Mouse (Mus musculus): ENCODE data around the gene Micall1. TPM values are rescaled to one million over a fixed set of nuclear protein-coding genes. Genes with fewer than 3 reads are reported as not detected.

Gene Micall1
- total RNA-seq, 4 experiments from 2014 or later, result 36.0 to 40.9 (median 38.3) TPM

DNA sequence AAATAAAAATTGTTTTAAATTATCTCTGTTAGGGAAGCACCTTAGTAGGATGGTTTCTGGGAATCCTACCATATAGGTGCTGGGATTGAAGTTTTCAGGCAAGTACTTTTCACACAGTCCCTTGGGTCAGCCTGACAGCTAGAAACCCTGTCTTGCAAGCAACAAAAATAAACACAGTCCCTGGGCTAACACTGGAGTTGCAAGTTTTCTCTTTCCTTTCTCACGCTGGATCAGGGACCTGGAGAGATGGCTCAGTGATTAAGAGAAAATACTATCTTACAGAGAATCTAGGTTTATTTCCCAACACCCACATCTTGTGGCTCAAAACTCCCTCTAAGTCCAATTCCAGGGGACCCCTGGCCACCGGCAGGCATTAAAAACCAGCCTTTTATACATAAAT, 11.6 kb upstream of the Micall1 start:
- DNase-seq (ENCODE audit: low spot score in 2 of 2), result no peak

- peak; percentile 70 to 76 for DNase-seq (ENCODE audit: low spot score in 2 of 2)
Observed at GRCm38 (mm10) chr15:79097611-79098025, 11.1 kb upstream of the Micall1 start.

GRCm38 (mm10) chr15:79098220-79098619, 10.5 kb upstream of the Micall1 start:
- no peak for DNase-seq (ENCODE audit: low spot score in 2 of 2)

DNA sequence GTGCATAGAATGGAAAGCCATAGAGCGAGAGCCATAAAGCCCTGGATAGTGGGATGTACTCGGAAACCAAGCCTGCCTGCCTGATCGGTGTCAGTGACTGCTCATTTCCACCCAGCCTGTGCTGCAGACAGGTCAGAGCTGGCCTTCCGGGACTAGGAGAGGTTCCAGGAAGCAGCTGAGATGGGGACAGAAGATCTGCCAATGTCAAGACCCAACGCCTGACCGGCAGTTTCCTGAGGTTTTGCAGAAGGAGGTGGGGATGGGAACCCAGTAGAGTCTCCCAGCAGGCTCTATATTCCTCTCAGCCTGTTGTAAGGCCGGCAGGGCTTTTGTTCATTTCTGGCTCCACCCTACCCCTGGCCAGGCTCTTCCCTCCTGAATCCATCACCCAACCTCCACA, 9.8 kb upstream of the Micall1 start:
- no peak for DNase-seq (ENCODE audit: low spot score in 2 of 2)

GRCm38 (mm10) chr15:79099456-79099855, 9.2 kb upstream of the Micall1 start:
- DNase-seq (ENCODE audit: low spot score in 2 of 2), result no peak

DNA sequence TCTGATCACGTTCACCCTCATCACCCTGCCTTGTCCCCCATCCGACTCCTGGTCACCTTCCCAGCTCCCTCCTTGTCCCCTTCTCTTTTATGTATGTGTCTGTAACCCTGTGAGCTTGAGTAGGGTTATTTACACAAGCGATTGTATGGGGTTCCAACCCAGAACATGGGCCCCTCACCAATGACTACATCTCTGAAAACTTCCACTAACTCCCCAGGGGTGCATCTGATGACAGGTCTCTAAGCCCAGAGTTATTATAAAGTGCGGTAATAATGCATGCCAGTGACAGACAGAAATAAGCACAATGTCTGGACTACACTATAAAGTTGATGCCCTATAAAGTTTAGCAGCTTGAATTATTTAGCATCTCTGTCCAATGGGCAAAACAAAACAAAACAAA, 8.3 kb upstream of the Micall1 start:
- no peak for DNase-seq (ENCODE audit: low spot score in 2 of 2)

GRCm38 (mm10) chr15:79101531-79101930, 7.2 kb upstream of the Micall1 start:
- no peak for DNase-seq (ENCODE audit: low spot score in 2 of 2)

DNA sequence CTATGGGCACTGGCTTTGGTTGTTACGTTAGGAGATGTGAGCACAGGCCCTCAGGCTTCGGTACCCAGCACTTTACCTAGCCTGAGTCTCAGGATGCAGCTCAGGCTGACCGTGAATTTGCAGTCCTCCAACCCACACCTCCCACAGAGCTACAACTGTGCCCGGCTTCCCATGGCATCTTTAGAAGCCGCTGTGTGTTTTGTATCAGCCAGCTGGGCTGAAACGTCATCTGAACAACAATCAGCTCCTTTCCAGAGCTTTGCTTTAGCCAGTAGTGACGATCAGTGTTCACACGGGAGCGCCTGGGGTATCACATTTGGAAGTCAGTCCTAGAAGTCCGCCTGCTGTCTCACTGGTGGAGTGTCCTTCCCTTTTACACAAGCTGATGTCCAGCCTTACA, 5.4 kb upstream of the Micall1 start:
- no peak for DNase-seq (ENCODE audit: low spot score in 2 of 2)

GRCm38 (mm10) chr15:79105804-79106203, 2.9 kb upstream of the Micall1 start:
- DNase-seq (ENCODE audit: low spot score in 2 of 2), result no peak

DNA sequence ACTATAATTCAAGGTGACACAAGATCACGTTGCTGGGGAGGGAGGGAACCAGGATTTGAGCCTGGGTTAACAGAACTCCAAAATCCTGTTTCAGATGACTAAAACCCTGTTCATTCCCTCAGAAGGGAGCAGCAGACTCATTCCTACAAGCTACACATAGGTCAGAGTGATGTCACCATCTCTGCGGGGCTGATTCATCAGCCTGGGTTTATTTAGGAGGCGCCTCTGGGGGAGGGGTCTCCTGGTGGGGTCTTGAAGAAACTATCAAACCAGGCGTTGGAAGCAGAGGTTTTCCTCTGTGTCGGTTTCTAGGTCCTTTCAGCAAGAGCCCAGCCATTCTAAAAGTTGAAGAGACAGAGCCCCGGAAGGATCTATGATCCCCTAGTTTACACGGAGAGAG, 732 bp upstream of the Micall1 start:
- no peak for DNase-seq (ENCODE audit: low spot score in 2 of 2)

- no peak for DNase-seq (ENCODE audit: low spot score in 2 of 2)
Observed at GRCm38 (mm10) chr15:79109321-79109934, 730 bp downstream of the Micall1 start.

DNA sequence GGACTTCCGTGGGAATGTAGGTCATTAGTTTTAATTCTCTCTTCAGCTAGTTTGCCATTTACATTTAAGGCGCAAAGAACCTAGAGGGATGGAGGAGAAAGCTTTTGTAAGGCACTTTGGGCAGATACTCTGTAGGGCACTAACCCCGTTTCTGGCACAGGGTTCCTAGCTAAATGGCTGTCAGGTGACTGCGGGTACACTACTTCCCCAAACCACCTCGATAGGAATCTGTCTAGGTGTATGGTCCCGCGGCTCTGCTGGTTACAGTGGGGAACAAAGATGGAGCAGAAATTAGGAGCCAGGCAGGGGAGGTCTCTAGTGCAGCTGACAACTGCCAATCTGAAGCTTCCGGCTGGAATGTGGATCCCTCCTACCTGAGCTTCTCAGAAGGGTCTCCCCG, 1.3 kb downstream of the Micall1 start:
- DNase-seq (ENCODE audit: low spot score in 2 of 2), result no peak

GRCm38 (mm10) chr15:79110528-79110927, 1.8 kb downstream of the Micall1 start:
- DNase-seq (ENCODE audit: low spot score in 2 of 2), result no peak

DNA sequence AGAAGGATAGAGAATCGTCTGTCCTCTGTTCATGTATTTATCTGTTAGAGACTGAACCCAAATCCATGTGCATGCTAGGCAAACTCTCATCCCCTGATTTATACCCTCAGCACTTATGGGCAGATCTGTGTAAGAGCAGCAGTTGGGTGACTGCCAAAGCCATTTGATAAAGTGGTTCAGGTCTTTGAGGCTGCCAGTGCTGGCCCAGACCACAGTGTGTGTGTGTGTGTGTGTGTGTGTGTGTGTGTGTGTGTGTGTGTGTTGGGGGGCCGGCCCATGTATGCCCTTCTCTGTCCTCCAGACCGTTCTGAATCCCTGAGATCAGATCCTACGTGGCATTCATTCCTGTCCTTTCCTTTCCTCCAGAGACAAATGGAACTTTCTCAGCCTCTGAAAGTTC, 3.1 kb downstream of the Micall1 start:
- DNase-seq (ENCODE audit: low spot score in 2 of 2), result no peak

GRCm38 (mm10) chr15:79115276-79115675, 6.6 kb downstream of the Micall1 start:
- DNase-seq (ENCODE audit: low spot score in 2 of 2), result no peak

DNA sequence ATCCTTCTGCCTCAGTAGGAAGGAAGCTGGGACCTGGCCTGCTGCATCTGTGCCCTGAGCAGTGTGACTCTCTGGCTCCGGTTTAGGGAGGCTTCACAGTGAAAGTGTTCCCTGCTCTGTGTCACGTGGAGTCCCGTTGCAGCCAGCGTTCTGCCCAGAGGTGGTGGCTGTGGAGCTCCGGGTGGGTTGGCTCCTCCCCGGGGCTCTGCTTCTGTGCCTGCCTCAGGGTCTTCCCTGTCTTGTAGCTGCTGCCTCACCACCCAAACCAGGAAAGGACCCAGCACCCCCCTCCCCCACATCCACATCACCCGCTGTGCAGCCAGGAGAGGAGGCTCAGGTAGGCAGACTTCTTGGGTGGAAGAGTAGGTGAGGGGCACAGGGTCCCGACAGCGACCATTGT, 10.8 kb downstream of the Micall1 start:
- no peak for DNase-seq (ENCODE audit: low spot score in 2 of 2)

DNA sequence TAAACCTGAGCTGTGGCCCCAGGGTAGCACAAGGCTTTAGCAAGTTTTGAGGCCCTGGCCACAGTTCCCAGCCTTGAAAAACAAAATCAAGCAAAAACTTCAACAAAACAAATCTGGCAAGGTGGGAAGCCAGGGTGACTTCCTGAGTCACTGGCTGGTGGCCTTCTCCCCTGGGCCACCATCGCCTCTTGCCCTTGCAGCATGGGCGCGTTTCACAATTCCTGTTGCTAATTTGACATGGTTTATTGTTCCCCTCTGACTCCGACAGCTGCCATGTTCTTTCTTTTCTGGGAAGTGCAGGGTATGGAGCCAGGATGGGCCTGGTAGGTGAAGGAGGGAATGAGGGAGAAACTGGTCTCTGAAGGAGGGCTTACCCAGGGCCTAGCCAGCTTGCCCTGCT, 13.4 kb downstream of the Micall1 start:
- no peak for DNase-seq (ENCODE audit: low spot score in 2 of 2)

DNA sequence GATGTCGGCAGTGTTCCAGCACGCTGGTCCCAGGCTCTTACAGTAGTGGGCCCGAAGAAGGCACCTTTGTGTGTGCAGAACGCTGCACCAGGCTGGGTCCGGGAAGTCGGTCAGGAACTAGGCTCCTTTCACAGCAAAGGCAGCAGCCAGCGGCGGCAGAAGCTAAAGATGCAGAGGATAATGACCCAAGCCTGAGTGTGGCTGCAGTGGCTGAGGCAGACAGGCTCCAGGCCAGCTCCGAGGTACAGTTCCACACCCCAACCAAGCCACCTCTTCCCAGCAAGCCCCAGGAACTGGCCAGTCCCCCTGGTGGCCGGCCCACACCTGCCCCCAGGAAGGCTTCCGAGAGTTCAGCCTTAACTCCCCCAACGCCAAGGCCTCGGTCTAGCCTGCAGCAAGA, 13.8 kb downstream of the Micall1 start:
- DNase-seq (ENCODE audit: low spot score in 2 of 2), result no peak

DNA sequence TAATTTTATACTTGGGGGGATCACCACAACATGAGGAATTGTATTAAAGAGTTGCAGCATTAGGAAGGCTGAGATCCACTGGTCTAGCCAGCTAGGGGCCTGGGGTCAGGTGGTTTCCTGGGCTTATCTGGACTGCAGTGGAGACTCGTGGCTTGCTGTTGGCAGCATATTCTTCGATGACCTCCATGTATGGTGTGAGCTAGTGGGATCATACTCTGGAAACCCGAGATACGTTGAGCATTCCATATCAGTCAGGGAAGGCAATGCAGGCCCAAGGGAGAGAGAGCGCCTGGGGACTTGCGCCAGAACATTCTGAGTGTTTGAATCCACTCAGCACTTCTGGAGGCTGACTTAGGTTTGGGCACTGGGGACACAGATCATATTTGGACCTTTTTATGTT, 15.1 kb downstream of the Micall1 start:
- no peak for DNase-seq (ENCODE audit: low spot score in 2 of 2)

- DNase-seq (ENCODE audit: low spot score in 2 of 2), result no peak
Observed at GRCm38 (mm10) chr15:79124331-79124875, 15.7 kb downstream of the Micall1 start.

DNA sequence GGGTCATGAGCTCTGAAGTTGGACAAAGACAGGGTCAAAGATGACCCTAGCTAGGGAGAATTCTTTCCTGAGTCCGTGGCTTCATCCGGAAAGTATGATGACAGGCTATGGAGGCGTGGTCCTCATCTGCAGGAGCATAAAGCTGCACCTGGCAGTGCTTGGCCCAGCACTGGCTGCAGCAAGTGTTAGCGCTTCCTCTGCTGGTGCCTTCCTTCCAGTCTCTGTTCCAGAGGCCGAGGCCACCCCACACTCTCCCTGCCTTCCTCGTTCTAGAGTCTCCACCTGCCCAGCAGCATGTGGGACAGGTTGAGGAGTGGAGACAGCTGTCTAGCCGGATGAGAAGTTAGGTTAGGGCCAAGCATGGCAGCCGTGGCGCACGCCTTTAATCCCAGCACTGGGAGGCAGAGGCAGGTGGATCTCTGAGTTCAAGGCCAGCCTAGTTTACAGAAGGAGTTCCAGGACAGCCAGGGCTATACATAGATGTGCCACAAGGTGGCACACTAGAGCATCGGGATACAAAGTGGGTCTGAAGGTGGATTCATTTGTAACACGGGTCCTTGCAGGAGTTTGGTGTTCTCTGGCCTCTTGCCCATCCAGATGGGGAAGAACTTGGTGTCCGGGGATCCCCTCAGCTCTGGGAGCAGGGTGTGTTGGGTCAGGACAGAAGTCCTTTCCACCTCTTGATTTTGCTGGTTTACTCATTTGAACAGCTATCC, 17.7 kb downstream of the Micall1 start:
- peak in 1 of 2 experiments; percentile 54 for DNase-seq (ENCODE audit: low spot score in 2 of 2)

DNA sequence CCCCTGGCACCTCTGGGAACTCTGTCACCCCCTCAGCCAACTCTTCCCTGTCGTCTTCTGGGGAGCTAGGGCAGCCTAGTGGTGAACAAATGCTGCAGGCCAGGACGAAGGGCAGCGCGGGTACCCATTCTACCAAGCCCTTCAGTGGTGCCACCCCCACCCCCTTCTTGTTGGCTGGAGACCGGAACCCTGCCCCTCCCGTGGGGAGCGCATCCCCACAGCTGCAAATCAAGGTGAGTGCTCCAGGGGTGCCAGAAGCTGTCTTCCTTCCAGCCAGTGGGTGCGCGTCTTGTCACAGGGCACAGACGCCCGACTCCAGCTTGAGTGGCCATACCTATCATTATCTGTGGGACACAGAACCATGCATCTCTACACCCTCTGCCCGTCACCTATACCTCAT, 18.4 kb downstream of the Micall1 start:
- DNase-seq (ENCODE audit: low spot score in 2 of 2), result no peak

- DNase-seq (ENCODE audit: low spot score in 2 of 2), result no peak
Observed at GRCm38 (mm10) chr15:79128208-79128607, 19.5 kb downstream of the Micall1 start.

Data from layer of hippocampus, adult 8-10 months (tissue).